21 mouse cellular contexts compared by ENCODE assay signal in the genomic region with DNA sequence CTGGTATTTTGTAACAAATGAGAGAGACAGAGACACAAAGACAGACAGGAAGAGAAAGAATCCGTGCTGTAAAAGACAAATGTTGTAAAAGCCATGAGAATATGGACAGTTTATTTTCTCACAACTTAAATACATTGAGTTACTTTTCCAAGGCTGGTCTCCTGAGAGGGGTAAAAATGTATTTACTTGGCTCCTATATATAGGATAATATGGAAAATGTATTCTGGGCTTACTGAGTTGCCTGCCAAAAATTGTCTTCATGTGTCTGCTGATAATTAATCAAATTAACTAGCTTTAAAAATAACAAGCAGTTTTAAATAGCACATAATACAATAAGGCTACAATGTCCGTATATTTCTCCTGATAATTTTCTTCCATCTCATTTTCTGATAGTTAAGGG.
DNase-seq lines count a peak whose midpoint lies in the region; ATAC-seq and TF ChIP-seq lines count a peak whose summit lies in the region.
"Had no signal": no experiment of that assay in that cellular context is flagged by ENCODE, and none has a peak within 500 bp of the region (broad histone marks: within the 10 kb centered on the region; RNA-seq: fewer than 3 reads in every experiment).

No protein-coding gene starts in this region.

- no peak overlapping the region for H3K9ac ChIP-seq in kidney, postnatal 0 days (ENCODE audit: low read depth, low read length)
- H3K9ac ChIP-seq in lung, embryonic 14.5 days: no peak overlapping the region
- no peak overlapping the region for H3K9ac ChIP-seq in lung, postnatal 0 days (replicated peaks; ENCODE audit: low read depth)
- H3K9ac ChIP-seq: embryonic facial prominence, embryonic 12.5 days; embryonic facial prominence, embryonic 15.5 days; forebrain, embryonic 12.5 days had no signal

- no peaks in the 10 kb centered on the region for H3K4me1 ChIP-seq in kidney, postnatal 0 days (replicated peaks; ENCODE audit: insufficient read depth, low read length)
- no peaks in the 10 kb centered on the region for H3K4me1 ChIP-seq in kidney, adult 2 months (ENCODE audit: control insufficient read depth, insufficient read depth, low read length)
- H3K4me1 ChIP-seq in lung, embryonic 14.5 days (ENCODE audit: insufficient read depth): no peaks in the 10 kb centered on the region; the same call in 1 of the 2 replicates
- no peaks in the 10 kb centered on the region for H3K4me1 ChIP-seq in lung, postnatal 0 days (ENCODE audit: insufficient read depth, low read depth, low read length)
- H3K4me1 ChIP-seq: embryonic facial prominence, embryonic 12.5 days; forebrain, embryonic 10.5 days; forebrain, embryonic 12.5 days had no signal

- no peak overlapping the region for H3K4me3 ChIP-seq in kidney, postnatal 0 days (replicated peaks; ENCODE audit: low read depth, low read length)
- H3K4me3 ChIP-seq in kidney, adult 2 months (ENCODE audit: insufficient read depth, low read depth, low read length): no peak overlapping the region
- H3K4me3 ChIP-seq in lung, embryonic 14.5 days (ENCODE audit: low read depth, low read length): no peak overlapping the region
- no peak overlapping the region for H3K4me3 ChIP-seq in lung, postnatal 0 days (ENCODE audit: low read depth, low read length)
- H3K4me3 ChIP-seq: embryonic facial prominence, embryonic 12.5 days; embryonic facial prominence, embryonic 15.5 days; erythroblast, embryonic 14.5 days; forebrain, embryonic 10.5 days; forebrain, embryonic 12.5 days had no signal

- ATAC-seq in kidney, postnatal 0 days (replicated peaks; ENCODE audit: low FRiP score, low read depth): no peak
- peak; percentile 40; the same call in 1 of the 2 replicates for ATAC-seq in lung, embryonic 14.5 days (ENCODE audit: insufficient read depth)
- ATAC-seq in lung, postnatal 0 days: no peak
- ATAC-seq: forebrain, embryonic 14.5 days; forebrain, embryonic 16.5 days had no signal

- H3K36me3 ChIP-seq in kidney, postnatal 0 days (ENCODE audit: insufficient read depth, low read length): no peaks in the 10 kb centered on the region
- no peaks in the 10 kb centered on the region for H3K36me3 ChIP-seq in kidney, adult 2 months (ENCODE audit: control insufficient read depth, insufficient read depth, low read length)
- no peaks in the 10 kb centered on the region for H3K36me3 ChIP-seq in lung, embryonic 14.5 days (ENCODE audit: insufficient read depth)
- H3K36me3 ChIP-seq in lung, postnatal 0 days (ENCODE audit: insufficient read depth, low read length): no peaks in the 10 kb centered on the region
- H3K36me3 ChIP-seq: embryonic facial prominence, embryonic 12.5 days; embryonic facial prominence, embryonic 15.5 days; forebrain, embryonic 10.5 days; forebrain, embryonic 12.5 days had no signal

- no peak for TF ChIP-seq EP300 in lung, postnatal 0 days (IDR thresholded peaks at IDR 0.05)

- no peak for TF ChIP-seq POLR2A in kidney, adult 2 months (IDR thresholded peaks at IDR 0.05; ENCODE audit: low read depth, low read length)

- no peaks in the 10 kb centered on the region for H3K9me3 ChIP-seq in kidney, postnatal 0 days (replicated peaks; ENCODE audit: low read length)
- H3K9me3 ChIP-seq in lung, embryonic 14.5 days (ENCODE audit: low read depth, low read length): no peaks in the 10 kb centered on the region
- no peaks in the 10 kb centered on the region for H3K9me3 ChIP-seq in lung, postnatal 0 days (ENCODE audit: low read length)
- H3K9me3 ChIP-seq: embryonic facial prominence, embryonic 12.5 days; embryonic facial prominence, embryonic 15.5 days; forebrain, embryonic 10.5 days; forebrain, embryonic 12.5 days had no signal

- H3K27ac ChIP-seq in kidney, postnatal 0 days: no peak overlapping the region
- no peak overlapping the region for H3K27ac ChIP-seq in kidney, adult 2 months (ENCODE audit: insufficient read depth, low read depth, low read length)
- no peak overlapping the region for H3K27ac ChIP-seq in lung, embryonic 14.5 days (ENCODE audit: low read depth)
- H3K27ac ChIP-seq in lung, postnatal 0 days (ENCODE audit: low read length): no peak overlapping the region
- H3K27ac ChIP-seq: embryonic facial prominence, embryonic 12.5 days; embryonic facial prominence, embryonic 15.5 days; forebrain, embryonic 10.5 days; forebrain, embryonic 12.5 days had no signal

- TF ChIP-seq CTCF in kidney, postnatal 0 days (IDR thresholded peaks at IDR 0.05; ENCODE audit: low read depth): no peak
- TF ChIP-seq CTCF in kidney, adult 2 months (conservative IDR thresholded peaks at IDR 0.05; ENCODE audit: insufficient read depth, insufficient read length, low read depth, low read length): no peak
- TF ChIP-seq CTCF in lung, embryonic 14.5 days (IDR thresholded peaks at IDR 0.05; ENCODE audit: low read depth): no peak
- no peak for TF ChIP-seq CTCF in lung, postnatal 0 days (IDR thresholded peaks at IDR 0.05)

- peak; percentile 18 for DNase-seq in kidney, postnatal 0 days (ENCODE audit: low spot score)
- DNase-seq in kidney, adult 2 months: no peak
- DNase-seq in lung, embryonic 14.5 days: peak; percentile 76
- no peak for DNase-seq in lung, postnatal 0 days (ENCODE audit: low spot score)
- DNase-seq: adrenal gland, adult 2 months; adrenal gland, postnatal 10 days; adrenal gland, postnatal 25 days; cerebellum, adult 11 months; cerebellum, adult 18-20 months; cerebellum, adult 8-10 months; cerebellum, adult 9-11 months; cerebellum, postnatal 14 days; cerebellum, postnatal 36 days; embryo, embryonic 11 days had no signal

- no peak overlapping the region for H3K4me2 ChIP-seq in kidney, postnatal 0 days (ENCODE audit: low read length)
- no peak overlapping the region for H3K4me2 ChIP-seq in lung, embryonic 14.5 days
- no peak overlapping the region for H3K4me2 ChIP-seq in lung, postnatal 0 days (replicated peaks; ENCODE audit: low read depth, low read length)
- H3K4me2 ChIP-seq: embryonic facial prominence, embryonic 12.5 days; embryonic facial prominence, embryonic 15.5 days; forebrain, embryonic 12.5 days had no signal

- 49% methylated on average over 2 of the region's 2 CpGs for WGBS in kidney, postnatal 0 days
- WGBS in kidney, adult 2 months: 63% methylated on average over 2 of the region's 2 CpGs
- WGBS in lung, embryonic 14.5 days: 21% methylated on average over 2 of the region's 2 CpGs
- 43% methylated on average over 2 of the region's 2 CpGs for WGBS in lung, postnatal 0 days

- H3K27me3 ChIP-seq in kidney, postnatal 0 days (ENCODE audit: insufficient read depth, low read length): no peaks in the 10 kb centered on the region
- H3K27me3 ChIP-seq in kidney, adult 2 months (replicated peaks; ENCODE audit: control insufficient read depth, insufficient read depth, low read length): no peaks in the 10 kb centered on the region
- no peaks in the 10 kb centered on the region for H3K27me3 ChIP-seq in lung, embryonic 14.5 days (ENCODE audit: insufficient read depth, low read length)
- H3K27me3 ChIP-seq in lung, postnatal 0 days (replicated peaks; ENCODE audit: insufficient read depth, low read length): no peaks in the 10 kb centered on the region
- H3K27me3 ChIP-seq: embryonic facial prominence, embryonic 12.5 days; embryonic facial prominence, embryonic 15.5 days; forebrain, embryonic 12.5 days had no signal

Comparison
In these comparisons a context has a peak if more than half of its experiments do, and no peak if none do; other contexts are left out.
1. DNase-seq: peak in kidney, postnatal 0 days (single experiment) and lung, embryonic 14.5 days (single experiment); none in kidney, adult 2 months (single experiment) and lung, postnatal 0 days (single experiment).